Mouse (Mus musculus) CD4-positive, CD25-positive, alpha-beta regulatory T cell, adult 2 months (primary cell): ENCODE data around the gene Olfr1425.
"Not testable (repeated sequence)": the region's sequence is repeated elsewhere in the genome, so short reads cannot be mapped to it uniquely, and the experiment has no call there.

ENCODE experiments used
- DNase-seq: peaks from one replicate; pipeline ENCODE4 v3.0.0-alpha.2; 2012; ENCODE audit warnings: low read depth, low spot score

Olfr1425 gene

GRCm38 (mm10) chr19:12077631-12078030 is at the start of gene Olfr1425:
Gene Olfr1425 (minus strand): TSS chr19:12077731.
- DNase-seq: not testable (repeated sequence)

GRCm38 (mm10) chr19:12123103-12123502 is 45.6 kb upstream of the Olfr1425 start, which contains the start of gene Olfr76:
Gene Olfr76 (minus strand): TSS chr19:12123203.
- no peak for DNase-seq

- DNase-seq: no peak
These were observed 38.9 kb upstream of the Olfr1425 start for GRCm38 (mm10) chr19:12116464-12116863.

DNA sequence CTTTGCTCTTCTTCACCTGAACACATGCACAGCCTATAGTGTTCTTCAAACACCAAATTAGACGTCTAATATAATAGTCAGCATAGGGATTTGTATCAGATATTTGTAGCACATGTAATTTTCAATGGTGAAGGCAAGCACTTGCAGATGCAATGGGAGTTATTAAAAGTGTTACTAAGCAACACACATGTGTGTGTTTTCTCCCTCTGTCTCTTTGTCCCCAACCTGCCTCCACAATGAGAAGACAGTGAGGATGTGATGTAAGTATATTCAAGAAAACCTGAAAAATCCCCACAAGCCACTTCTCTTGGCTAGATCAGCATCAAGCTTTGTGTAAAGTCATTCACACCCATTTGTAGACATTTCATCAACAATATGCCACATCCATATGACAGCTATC is 38.3 kb upstream of the Olfr1425 start, which contains the start of gene Olfr1428:
Olfr1428 (minus strand) TSS at position 101 of the 400 bp plus-strand sequence.
- no peak for DNase-seq

- DNase-seq: no peak
These were observed 36.3 kb upstream of the Olfr1425 start for GRCm38 (mm10) chr19:12113807-12114206.

GRCm38 (mm10) chr19:12104541-12104940 is 27.0 kb upstream of the Olfr1425 start:
- no peak for DNase-seq

GRCm38 (mm10) chr19:12103234-12103633 is 25.7 kb upstream of the Olfr1425 start, which contains the start of gene Olfr1427:
Gene Olfr1427 (minus strand): TSS chr19:12103334.
- no peak for DNase-seq

DNA sequence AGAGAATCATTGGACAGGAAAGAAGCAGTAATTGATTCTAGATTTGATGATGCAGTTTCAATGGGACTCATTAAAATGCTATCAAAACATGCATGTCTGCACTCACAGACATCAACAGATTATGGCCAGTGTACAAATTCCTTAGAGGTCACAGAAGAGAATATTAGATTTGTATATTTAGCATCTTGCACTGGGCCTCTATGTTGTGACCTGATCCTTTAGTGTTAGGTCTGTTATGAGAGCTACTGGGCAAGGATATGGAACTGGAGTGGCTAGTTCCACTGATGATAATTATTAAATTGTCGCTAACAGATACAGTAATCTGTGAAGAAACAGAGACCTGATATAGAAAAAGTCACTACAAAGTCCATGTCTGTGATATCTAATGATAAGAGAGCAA is 14.4 kb upstream of the Olfr1425 start, which contains the start of gene Olfr1426:
Olfr1426 (minus strand) TSS at position 101 of the 400 bp plus-strand sequence.
- DNase-seq: no peak

DNA sequence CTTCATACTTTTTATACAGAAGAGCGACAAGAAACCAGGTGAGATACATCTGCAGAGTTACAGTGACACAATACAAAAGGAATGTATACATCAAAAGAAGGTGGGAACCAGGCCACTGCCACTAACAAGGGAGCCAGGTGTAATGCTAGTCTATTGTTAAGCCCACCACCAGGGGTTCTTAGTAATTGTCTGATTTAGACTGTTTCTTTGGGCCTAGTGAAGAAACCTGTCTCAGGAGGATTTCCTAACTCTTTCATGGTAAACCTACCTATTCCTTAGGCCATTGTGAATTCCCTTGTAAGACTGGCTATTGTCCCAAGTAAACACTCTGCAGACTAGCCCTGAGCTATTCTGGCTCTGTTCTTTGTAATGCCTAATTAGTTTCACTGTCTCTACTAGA is 8.0 kb downstream of the Olfr1425 start:
- not testable (repeated sequence) for DNase-seq

- not testable (repeated sequence) for DNase-seq
These were observed 9.7 kb downstream of the Olfr1425 start for GRCm38 (mm10) chr19:12067806-12068205.

GRCm38 (mm10) chr19:12062582-12062981 is 14.9 kb downstream of the Olfr1425 start, which contains the start of gene Olfr1424:
Gene Olfr1424 (minus strand): TSS chr19:12062682.
- not testable (repeated sequence) for DNase-seq

DNA sequence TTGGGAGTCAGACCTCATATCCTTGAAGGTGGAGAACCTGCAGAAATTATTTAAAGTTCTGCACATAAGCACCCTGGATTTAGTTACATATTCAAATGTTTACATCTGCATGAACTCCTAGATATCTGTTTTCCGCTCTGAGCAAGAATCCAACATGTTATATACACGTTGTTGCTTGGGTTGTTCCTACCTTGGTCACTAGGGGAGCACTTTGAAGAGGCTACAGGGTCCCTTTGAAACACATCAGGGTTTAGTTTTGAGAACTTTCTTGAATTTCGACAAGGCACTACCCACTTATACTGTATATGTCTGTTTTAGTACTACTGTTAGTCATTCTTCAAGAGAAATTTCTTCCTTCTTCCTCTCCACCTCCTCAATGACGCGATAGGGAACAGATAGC is 34.4 kb downstream of the Olfr1425 start:
- DNase-seq: no peak

- DNase-seq: no peak
These were observed 36.3 kb downstream of the Olfr1425 start, which contains the start of gene Olfr1423 for GRCm38 (mm10) chr19:12041217-12041616. Gene Olfr1423 (minus strand): TSS chr19:12041317.

DNA sequence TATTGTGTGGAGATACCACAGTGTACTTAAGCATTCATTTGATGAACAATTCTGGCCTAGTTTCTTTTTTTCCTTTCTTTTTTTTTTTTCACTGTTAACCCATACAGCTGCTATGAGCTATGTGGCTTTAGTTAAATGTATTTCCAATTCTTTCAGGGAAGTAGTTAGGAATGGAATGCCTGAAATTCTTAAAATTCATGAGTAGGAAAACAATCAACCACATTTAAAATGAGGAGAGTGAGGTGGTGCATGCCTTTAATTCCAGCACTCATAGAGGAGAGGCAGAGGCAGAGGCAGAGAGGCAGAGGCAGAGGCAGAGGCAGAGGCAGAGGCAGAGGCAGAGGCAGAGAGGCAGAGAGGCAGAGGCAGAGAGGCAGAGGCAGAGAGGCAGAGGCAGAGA is 39.8 kb downstream of the Olfr1425 start:
- DNase-seq: no peak

GRCm38 (mm10) chr19:12026606-12027005 is 50.9 kb downstream of the Olfr1425 start:
- DNase-seq: peak; percentile 64

DNA sequence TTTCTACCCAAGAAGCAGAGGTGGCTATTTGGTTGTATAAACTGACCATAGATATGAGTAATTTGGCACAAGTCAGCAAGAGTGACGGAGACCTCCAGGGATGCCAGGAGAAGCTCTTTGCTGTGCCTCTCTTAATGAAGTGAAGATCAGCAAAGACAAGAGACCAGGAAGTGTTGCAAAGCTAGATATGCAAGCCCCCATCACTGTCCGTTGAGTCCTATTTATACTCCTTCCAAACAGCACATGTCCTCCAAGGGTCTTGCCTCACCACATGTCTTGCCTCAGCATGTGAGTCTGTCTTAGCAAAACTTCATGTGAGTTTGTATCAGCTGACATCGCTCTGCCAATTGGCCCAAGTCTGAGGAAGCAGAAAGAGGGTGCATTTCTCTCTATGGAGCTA is 52.2 kb downstream of the Olfr1425 start:
- DNase-seq: no peak

- no peak for DNase-seq
These were observed 53.4 kb downstream of the Olfr1425 start for GRCm38 (mm10) chr19:12024149-12024548.
